Mouse (Mus musculus): ENCODE measurements around the gene Pde4dip. TPM values are rescaled to one million over a fixed set of nuclear protein-coding genes. Genes with fewer than 3 reads are reported as not detected.

The Pde4dip gene
- total RNA-seq, 2 experiments from 2014 or later: 1.4 to 2.9 TPM

- ATAC-seq (replicated peaks; ENCODE audit: low FRiP score, poor library complexity, severe bottlenecking): no peak
Observed at GRCm38 (mm10) chr3:97761168-97761567, 127.3 kb downstream of the Pde4dip start.

- no peak for ATAC-seq (replicated peaks; ENCODE audit: low FRiP score, poor library complexity, severe bottlenecking)
Observed at GRCm38 (mm10) chr3:97759846-97760245, 128.7 kb downstream of the Pde4dip start.

GRCm38 (mm10) chr3:97757501-97757900 lies 131.0 kb downstream of the Pde4dip start:
- no peak for ATAC-seq (replicated peaks; ENCODE audit: low FRiP score, poor library complexity, severe bottlenecking)

- no peak for ATAC-seq (replicated peaks; ENCODE audit: low FRiP score, poor library complexity, severe bottlenecking)
Observed at GRCm38 (mm10) chr3:97756283-97757074, 132.0 kb downstream of the Pde4dip start.

- ATAC-seq (replicated peaks; ENCODE audit: low FRiP score, poor library complexity, severe bottlenecking): no peak
Observed at GRCm38 (mm10) chr3:97755411-97755810, 133.1 kb downstream of the Pde4dip start.

- no peak for ATAC-seq (replicated peaks; ENCODE audit: low FRiP score, poor library complexity, severe bottlenecking)
Observed at GRCm38 (mm10) chr3:97752901-97753300, 135.6 kb downstream of the Pde4dip start.

- ATAC-seq (replicated peaks; ENCODE audit: low FRiP score, poor library complexity, severe bottlenecking): no peak
Observed at GRCm38 (mm10) chr3:97751566-97751965, 136.9 kb downstream of the Pde4dip start.

GRCm38 (mm10) chr3:97748789-97749188 lies 139.7 kb downstream of the Pde4dip start:
- ATAC-seq (replicated peaks; ENCODE audit: low FRiP score, poor library complexity, severe bottlenecking): no peak

GRCm38 (mm10) chr3:97742841-97743240 lies 145.7 kb downstream of the Pde4dip start:
- no peak for ATAC-seq (replicated peaks; ENCODE audit: low FRiP score, poor library complexity, severe bottlenecking)

GRCm38 (mm10) chr3:97735575-97735974 lies 152.9 kb downstream of the Pde4dip start:
- ATAC-seq (replicated peaks; ENCODE audit: low FRiP score, poor library complexity, severe bottlenecking): no peak

- ATAC-seq (replicated peaks; ENCODE audit: low FRiP score, poor library complexity, severe bottlenecking): no peak
Observed at GRCm38 (mm10) chr3:97734259-97734658, 154.2 kb downstream of the Pde4dip start.

- no peak for ATAC-seq (replicated peaks; ENCODE audit: low FRiP score, poor library complexity, severe bottlenecking)
Observed at GRCm38 (mm10) chr3:97732622-97733021, 155.9 kb downstream of the Pde4dip start.

- ATAC-seq (replicated peaks; ENCODE audit: low FRiP score, poor library complexity, severe bottlenecking): no peak
Observed at GRCm38 (mm10) chr3:97730624-97731023, 157.9 kb downstream of the Pde4dip start.

- ATAC-seq (replicated peaks; ENCODE audit: low FRiP score, poor library complexity, severe bottlenecking): no peak
Observed at GRCm38 (mm10) chr3:97730131-97730530, 158.4 kb downstream of the Pde4dip start.

- no peak for ATAC-seq (replicated peaks; ENCODE audit: low FRiP score, poor library complexity, severe bottlenecking)
Observed at GRCm38 (mm10) chr3:97727801-97728200, 160.7 kb downstream of the Pde4dip start.

GRCm38 (mm10) chr3:97719116-97719515 lies 169.4 kb downstream of the Pde4dip start:
- no peak for ATAC-seq (replicated peaks; ENCODE audit: low FRiP score, poor library complexity, severe bottlenecking)

- ATAC-seq (replicated peaks; ENCODE audit: low FRiP score, poor library complexity, severe bottlenecking): no peak
Observed at GRCm38 (mm10) chr3:97715922-97716321, 172.6 kb downstream of the Pde4dip start.

GRCm38 (mm10) chr3:97710881-97711280 lies 177.6 kb downstream of the Pde4dip start:
- no peak for ATAC-seq (replicated peaks; ENCODE audit: low FRiP score, poor library complexity, severe bottlenecking)

GRCm38 (mm10) chr3:97710134-97710533 lies 178.4 kb downstream of the Pde4dip start:
- ATAC-seq (replicated peaks; ENCODE audit: low FRiP score, poor library complexity, severe bottlenecking): no peak

GRCm38 (mm10) chr3:97706561-97706960 lies 181.9 kb downstream of the Pde4dip start:
- ATAC-seq (replicated peaks; ENCODE audit: low FRiP score, poor library complexity, severe bottlenecking): no peak

GRCm38 (mm10) chr3:97705508-97705907 lies 183.0 kb downstream of the Pde4dip start:
- no peak for ATAC-seq (replicated peaks; ENCODE audit: low FRiP score, poor library complexity, severe bottlenecking)

All from erythroblast, adult 5-6 weeks (primary cell).